Mouse (Mus musculus): ENCODE results near the gene Olfr305. TPM values are rescaled to one million over a fixed set of nuclear protein-coding genes. Genes with fewer than 3 reads are reported as not detected.

Gene Olfr305
- polyA plus RNA-seq, 1 experiment: not detected

GRCm38 (mm10) chr7:86325530-86325929, 41.2 kb downstream of the Olfr305 start, which contains the start of gene Olfr308:
TSS of gene Olfr308 (minus strand) at chr7:86325630.
- Histone ChIP-seq H3K4me3 (ENCODE audit: insufficient read depth, low read depth, low read length) (no peak within 1 kb of the TSS), H3K27ac (ENCODE audit: insufficient read depth, low read depth, low read length) (no peak within 1 kb of the TSS), H3K4me1 (ENCODE audit: control insufficient read depth, insufficient read depth, low read length) (no peaks in the 10 kb centered on the region)
- no peak for TF ChIP-seq CTCF (IDR thresholded peaks at IDR 0.05; ENCODE audit: insufficient read depth, low read depth, low read length)
- TF ChIP-seq POLR2A (IDR thresholded peaks at IDR 0.05; ENCODE audit: insufficient read depth, low read depth, low read length): no peak

- H3K4me3 ChIP-seq (ENCODE audit: insufficient read depth, low read depth, low read length): no peak overlapping the region
- H3K27ac ChIP-seq (ENCODE audit: insufficient read depth, low read depth, low read length): no peak overlapping the region
- no peaks in the 10 kb centered on the region for H3K4me1 ChIP-seq (ENCODE audit: control insufficient read depth, insufficient read depth, low read length)
- TF ChIP-seq CTCF (IDR thresholded peaks at IDR 0.05; ENCODE audit: insufficient read depth, low read depth, low read length): no peak
- TF ChIP-seq POLR2A (IDR thresholded peaks at IDR 0.05; ENCODE audit: insufficient read depth, low read depth, low read length): no peak
- 93% methylated on average over 2 of the region's 2 CpGs for WGBS
Observed at GRCm38 (mm10) chr7:86321323-86321722, 45.4 kb downstream of the Olfr305 start.

- no peak within 1 kb of the TSS for H3K4me3 ChIP-seq (ENCODE audit: insufficient read depth, low read depth, low read length)
- TF ChIP-seq POLR2A (IDR thresholded peaks at IDR 0.05; ENCODE audit: insufficient read depth, low read depth, low read length) (no peak), CTCF (IDR thresholded peaks at IDR 0.05; ENCODE audit: insufficient read depth, low read depth, low read length) (no peak)
- no peak within 1 kb of the TSS for H3K27ac ChIP-seq (ENCODE audit: insufficient read depth, low read depth, low read length)
- no peaks in the 10 kb centered on the region for H3K4me1 ChIP-seq (ENCODE audit: control insufficient read depth, insufficient read depth, low read length)
- WGBS: 70% methylated on average over 2 of the region's 2 CpGs
Observed at GRCm38 (mm10) chr7:86313608-86314007, 53.1 kb downstream of the Olfr305 start, which contains the start of gene Olfr309. TSS of gene Olfr309 (minus strand) at chr7:86313708.

Other genes with a start within 250 kb of the Olfr305 start
- not detected in 2 replicates for gene Vmn2r75, start 195.2 kb downstream of the Olfr305 start, polyA plus RNA-seq (2012; ENCODE audit: insufficient read depth, insufficient read length, low replicate concordance, missing spikeins)
- not detected in 2 replicates for gene Vmn2r76, start 120.6 kb downstream of the Olfr305 start, polyA plus RNA-seq (2012; ENCODE audit: insufficient read depth, insufficient read length, low replicate concordance, missing spikeins)
- gene Olfr310, start 89.8 kb downstream of the Olfr305 start, polyA plus RNA-seq (2012; ENCODE audit: insufficient read depth, insufficient read length, low replicate concordance, missing spikeins): not detected in 2 replicates
- gene Olfr309, start 53.2 kb downstream of the Olfr305 start, polyA plus RNA-seq (2012; ENCODE audit: insufficient read depth, insufficient read length, low replicate concordance, missing spikeins): not detected in 2 replicates
- gene Olfr308, start 41.3 kb downstream of the Olfr305 start, polyA plus RNA-seq (2012; ENCODE audit: insufficient read depth, insufficient read length, low replicate concordance, missing spikeins): not detected in 2 replicates
- not detected in 2 replicates for gene Olfr307, start 29.3 kb downstream of the Olfr305 start, polyA plus RNA-seq (2012; ENCODE audit: insufficient read depth, insufficient read length, low replicate concordance, missing spikeins)
- gene Olfr304, start 19.7 kb upstream of the Olfr305 start, polyA plus RNA-seq (2012; ENCODE audit: insufficient read depth, insufficient read length, low replicate concordance, missing spikeins): not detected in 2 replicates
- not detected in 2 replicates for gene Olfr303, start 30.9 kb upstream of the Olfr305 start, polyA plus RNA-seq (2012; ENCODE audit: insufficient read depth, insufficient read length, low replicate concordance, missing spikeins)
- not detected in 2 replicates for gene Olfr301, start 36.9 kb upstream of the Olfr305 start, polyA plus RNA-seq (2012; ENCODE audit: insufficient read depth, insufficient read length, low replicate concordance, missing spikeins)
- gene Olfr299, start 93.0 kb upstream of the Olfr305 start, polyA plus RNA-seq (2012; ENCODE audit: insufficient read depth, insufficient read length, low replicate concordance, missing spikeins): not detected in 2 replicates
- not detected in 2 replicates for gene Olfr298, start 125.6 kb upstream of the Olfr305 start, polyA plus RNA-seq (2012; ENCODE audit: insufficient read depth, insufficient read length, low replicate concordance, missing spikeins)
- gene Olfr297, start 153.0 kb upstream of the Olfr305 start, polyA plus RNA-seq (2012; ENCODE audit: insufficient read depth, insufficient read length, low replicate concordance, missing spikeins): not detected in 2 replicates
- not detected in 2 replicates for gene Olfr295, start 216.9 kb upstream of the Olfr305 start, polyA plus RNA-seq (2012; ENCODE audit: insufficient read depth, insufficient read length, low replicate concordance, missing spikeins)
- gene Olfr294, start 249.7 kb upstream of the Olfr305 start, polyA plus RNA-seq (2012; ENCODE audit: insufficient read depth, insufficient read length, low replicate concordance, missing spikeins): not detected in 2 replicates

Data from olfactory bulb, adult 2 months (tissue).